Mouse (Mus musculus) cerebellum, adult 2 months (tissue): ENCODE results near the gene Tmem218.

ENCODE experiments used
- CTCF ChIP-seq: fragments of 200-500 bp; IDR thresholded peaks from 2 replicates; pipeline ENCODE4 v1.5.1; 2011; ENCODE audit warnings: low read depth, mild to moderate bottlenecking, control low read depth, low read length, moderate library complexity, borderline replicate concordance; ENCODE audit not compliant: insufficient read depth
- POLR2A ChIP-seq: fragments of 200-500 bp; IDR thresholded peaks from 2 replicates; pipeline ENCODE4 v1.6.1; 2011; ENCODE audit warnings: low read length, control low read depth, borderline replicate concordance; ENCODE audit not compliant: insufficient read depth

- TF ChIP-seq POLR2A (no peak), CTCF (no peak)
These were observed 12.7 kb downstream of the Tmem218 start for GRCm38 (mm10) chr9:37220755-37221154.
